Mouse (Mus musculus): ENCODE measurements around the gene Hoxd3. TPM values are rescaled to one million over a fixed set of nuclear protein-coding genes. Genes with fewer than 3 reads are reported as not detected.
A peak's percentile ranks its signal among the peaks of the same experiment; 100 is the strongest.

Hoxd3 gene
- polyA plus RNA-seq, 1 experiment from 2014 or later, result not detected

DNA sequence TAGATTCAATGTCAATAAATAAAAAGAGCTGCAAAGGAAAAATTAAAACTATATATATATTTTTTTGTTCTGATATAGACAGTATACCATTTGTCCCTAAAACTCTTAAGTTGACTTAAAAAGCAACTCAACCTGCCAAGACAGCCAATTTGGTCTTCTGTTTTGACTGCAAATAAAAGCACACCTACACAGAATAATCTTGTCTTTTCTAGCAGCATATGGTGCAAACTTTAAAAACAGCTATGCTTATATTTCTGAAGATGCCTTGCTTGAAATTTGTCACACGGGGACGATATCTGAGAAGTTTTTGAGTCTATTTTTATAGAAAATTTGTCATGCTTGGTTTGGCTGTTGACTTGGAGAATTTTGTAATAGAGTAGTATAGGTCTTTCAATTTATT, 62.6 kb downstream of the Hoxd3 start:
- Histone ChIP-seq H3K36me3 (no peaks in the 10 kb centered on the region), H3K27ac (replicated peaks) (no peak overlapping the region), H3K4me3 (no peak overlapping the region), H3K4me1 (no peaks in the 10 kb centered on the region), H3K27me3 (peaks cover 8% of the 10 kb centered on the region; the same call in 1 of the 2 replicates), H3K9me3 (no peaks in the 10 kb centered on the region), H3K9ac (replicated peaks) (no peak overlapping the region), H3K4me2 (replicated peaks) (no peak overlapping the region)
- ATAC-seq (ENCODE audit: low FRiP score, low read depth), result no peak
- 86% methylated on average over 2 of the region's 2 CpGs for WGBS

DNA sequence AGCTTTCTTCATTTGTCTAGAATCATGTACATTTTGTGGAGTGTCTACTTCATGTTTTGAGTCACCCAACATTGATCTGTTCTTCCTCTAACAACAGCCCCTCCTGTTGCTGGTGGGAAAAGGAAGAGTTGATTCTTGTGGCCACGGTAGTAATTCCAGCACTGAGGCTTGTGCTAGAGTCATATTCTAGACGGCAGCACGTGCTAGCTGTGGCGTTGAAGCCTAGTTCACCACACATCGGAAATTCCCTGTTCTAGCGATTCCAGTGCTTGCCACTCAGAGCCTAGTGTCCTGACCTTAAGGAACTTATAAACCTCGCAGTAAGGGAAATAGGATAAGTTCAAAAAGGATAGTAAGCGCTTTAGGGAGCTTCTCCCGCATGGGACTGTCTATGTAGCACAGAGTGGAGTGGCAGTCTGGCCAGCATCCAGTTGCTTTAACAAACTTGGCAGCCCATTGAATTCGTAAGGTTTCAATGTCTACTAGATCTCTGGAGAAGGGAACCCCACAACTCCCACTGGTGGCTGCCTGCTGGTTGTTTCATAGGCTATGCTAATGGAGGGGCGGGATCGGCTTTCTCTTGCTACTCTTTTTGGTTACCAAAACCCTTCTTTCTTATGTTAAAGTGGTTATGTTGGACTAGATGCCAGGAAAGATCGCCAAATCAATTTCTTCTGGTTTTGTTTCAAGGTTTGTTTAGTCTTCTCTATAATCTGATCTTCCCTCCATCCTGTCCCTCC, 66.0 kb downstream of the Hoxd3 start:
- no peak for ATAC-seq (ENCODE audit: low FRiP score, low read depth)
- 73% methylated on average over 13 of the region's 13 CpGs for WGBS

DNA sequence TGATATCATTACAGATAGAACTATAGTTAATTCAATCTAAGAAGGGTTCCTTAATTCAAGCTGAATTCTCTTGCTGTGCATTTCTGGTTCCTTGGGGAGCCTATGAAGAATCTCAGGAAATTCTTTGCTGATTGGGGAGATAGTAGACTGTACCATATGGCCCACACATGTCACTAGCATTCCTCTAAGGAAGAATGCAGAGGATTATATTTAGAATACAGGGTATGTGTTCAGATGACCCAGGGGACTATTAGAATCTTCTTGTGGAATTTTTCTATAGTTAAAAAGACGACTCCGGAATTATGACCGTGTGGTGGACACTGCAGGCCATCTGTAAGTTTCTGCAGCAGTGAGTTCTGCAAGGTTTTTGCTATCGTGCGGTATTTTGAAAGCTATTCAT, 69.7 kb downstream of the Hoxd3 start:
- WGBS, result 88% methylated on average over 5 of the region's 5 CpGs
- H3K4me1 ChIP-seq, result no peaks in the 10 kb centered on the region
- H3K9ac ChIP-seq (replicated peaks), result no peak overlapping the region
- no peak overlapping the region for H3K4me3 ChIP-seq
- no peak overlapping the region for H3K27ac ChIP-seq (replicated peaks)
- H3K27me3 ChIP-seq, result no peaks in the 10 kb centered on the region
- no peak for ATAC-seq (ENCODE audit: low FRiP score, low read depth)
- H3K9me3 ChIP-seq, result no peaks in the 10 kb centered on the region
- H3K36me3 ChIP-seq, result no peaks in the 10 kb centered on the region
- no peak overlapping the region for H3K4me2 ChIP-seq (replicated peaks)

More for the DNA sequence above, 66.0 kb downstream of the Hoxd3 start:
- no peak overlapping the region for H3K27ac ChIP-seq (replicated peaks)
- H3K4me2 ChIP-seq (replicated peaks), result no peak overlapping the region
- H3K9ac ChIP-seq (replicated peaks), result no peak overlapping the region
- H3K36me3 ChIP-seq, result no peaks in the 10 kb centered on the region
- no peak overlapping the region for H3K4me3 ChIP-seq
- H3K9me3 ChIP-seq, result no peaks in the 10 kb centered on the region
- H3K27me3 ChIP-seq, result no peaks in the 10 kb centered on the region
- no peaks in the 10 kb centered on the region for H3K4me1 ChIP-seq

DNA sequence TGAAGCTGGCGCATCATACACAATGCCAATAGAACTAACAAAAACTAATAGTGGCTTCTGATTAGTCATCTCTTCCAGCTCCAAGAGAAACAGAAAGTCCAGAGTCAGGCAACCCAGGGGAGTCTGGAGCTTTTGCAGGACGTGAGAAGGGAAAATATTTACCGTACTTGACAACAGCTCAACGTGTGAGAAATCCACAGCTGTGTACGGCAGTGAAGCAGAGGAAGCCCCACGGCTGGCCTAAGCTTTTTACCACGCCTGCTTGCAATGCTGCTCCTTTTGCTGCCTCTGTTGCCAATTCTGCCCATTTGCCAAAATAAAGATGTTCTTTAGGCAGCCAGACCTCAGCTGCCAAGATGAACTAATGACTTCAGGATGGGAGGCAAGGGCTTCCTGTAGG, 83.8 kb downstream of the Hoxd3 start:
- WGBS, result 64% methylated on average over 7 of the region's 7 CpGs
- Histone ChIP-seq H3K9me3 (no peaks in the 10 kb centered on the region), H3K9ac (replicated peaks) (no peak overlapping the region), H3K36me3 (no peaks in the 10 kb centered on the region), H3K27ac (replicated peaks) (no peak overlapping the region), H3K4me1 (no peaks in the 10 kb centered on the region), H3K4me3 (no peak overlapping the region), H3K4me2 (replicated peaks) (no peak overlapping the region), H3K27me3 (no peaks in the 10 kb centered on the region)
- ATAC-seq (ENCODE audit: low FRiP score, low read depth), result no peak

MicroRNAs encoded within 50 kb of the gene (microRNA counts, 519-probe panel; counts per million panel counts)
- not detected for microRNA mmu-miR-10b

Small RNA genes lying within 50 kb of the gene (microRNA-seq; reads per million reads assigned to microRNA genes)
- gene Gm44463 (not detected), gene Mir10b (78.3 reads per million, percentile 48 among the genes with 10 or more reads in this experiment)

Other genes starting within 250 kb of the Hoxd3 start
- 59.7 and 60.8 TPM in 2 replicates for gene Lnpk, start 132.5 kb upstream of the Hoxd3 start, polyA plus RNA-seq (2016; fragmentation: Nextera tagmentation; extraction: Ambion mirVana)
- 1.2 and 1.4 TPM in 2 replicates for gene Evx2, start 52.4 kb upstream of the Hoxd3 start, polyA plus RNA-seq (2016; fragmentation: Nextera tagmentation; extraction: Ambion mirVana)
- 0.21 TPM in 1 of 2 replicates, not detected in the other for gene Hoxd13, start 43.6 kb upstream of the Hoxd3 start, polyA plus RNA-seq (2016; fragmentation: Nextera tagmentation; extraction: Ambion mirVana)
- gene Hoxd12, start 36.9 kb upstream of the Hoxd3 start, polyA plus RNA-seq (2016; fragmentation: Nextera tagmentation; extraction: Ambion mirVana), result not detected in 2 replicates
- gene Hoxd11, start 32.4 kb upstream of the Hoxd3 start, polyA plus RNA-seq (2016; fragmentation: Nextera tagmentation; extraction: Ambion mirVana), result not detected in 2 replicates
- not detected in 2 replicates for gene Hoxd10, start 20.0 kb upstream of the Hoxd3 start, polyA plus RNA-seq (2016; fragmentation: Nextera tagmentation; extraction: Ambion mirVana)
- gene Hoxd9, start 14.2 kb upstream of the Hoxd3 start, polyA plus RNA-seq (2016; fragmentation: Nextera tagmentation; extraction: Ambion mirVana), result not detected in 2 replicates
- 0.08 and 0.15 TPM in 2 replicates for gene Hoxd8, start 7.3 kb upstream of the Hoxd3 start, polyA plus RNA-seq (2016; fragmentation: Nextera tagmentation; extraction: Ambion mirVana)
- gene Hoxd4, start within 50 bp of the Hoxd3 start, polyA plus RNA-seq (2016; fragmentation: Nextera tagmentation; extraction: Ambion mirVana), result not detected in 2 replicates
- gene Gm28230, start 14.8 kb downstream of the Hoxd3 start, polyA plus RNA-seq (2016; fragmentation: Nextera tagmentation; extraction: Ambion mirVana), result not detected in 2 replicates
- 0.31 and 0.40 TPM in 2 replicates for gene Hoxd1, start 51.1 kb downstream of the Hoxd3 start, polyA plus RNA-seq (2016; fragmentation: Nextera tagmentation; extraction: Ambion mirVana)
- 110 and 118 TPM in 2 replicates for gene Mtx2, start 113.9 kb downstream of the Hoxd3 start, polyA plus RNA-seq (2016; fragmentation: Nextera tagmentation; extraction: Ambion mirVana)

Measured in midbrain, embryonic 12.5 days (tissue).